ENCODE assay signal across 25 mouse cellular contexts in genomic region chr11:89803974-89804373, GRCm38 (mm10). TPM values are rescaled to one million over a fixed set of nuclear protein-coding genes. Genes with fewer than 3 reads are reported as not detected.
DNase-seq lines count a peak whose midpoint lies in the region; ATAC-seq and TF ChIP-seq lines count a peak whose summit lies in the region.
"Had no signal": no experiment of that assay in that cellular context is flagged by ENCODE, and none has a peak within 500 bp of the region (broad histone marks: within the 10 kb centered on the region; RNA-seq: fewer than 3 reads in every experiment).

No protein-coding gene starts in this region.

- no peaks in the 10 kb centered on the region for H3K36me3 ChIP-seq in midbrain, embryonic 15.5 days (replicated peaks)
- H3K36me3 ChIP-seq in midbrain, embryonic 16.5 days (ENCODE audit: control insufficient read depth, insufficient read depth, low read length) = no peaks in the 10 kb centered on the region
- H3K36me3 ChIP-seq in MEL (ENCODE audit: control insufficient read depth in 1 of 2, insufficient read depth in 2 of 2, low read length in 2 of 2) = peaks cover 0 to 5% of the 10 kb centered on the region in 2 experiments; a peak in 2 of 4 replicates
- no peaks in the 10 kb centered on the region for H3K36me3 ChIP-seq in kidney, embryonic 14.5 days (ENCODE audit: control insufficient read depth, insufficient read depth, low read length)
- H3K36me3 ChIP-seq: G1E had no signal

- TF ChIP-seq CTCF in MEL (IDR thresholded peaks at IDR 0.05 in 2 of 3, conservative IDR thresholded peaks at IDR 0.05 in 1 of 3; ENCODE audit: control insufficient read depth in 1 of 3, insufficient read depth in 1 of 3, low read depth in 2 of 3, low read length in 3 of 3, poor library complexity in 1 of 3, severe bottlenecking in 1 of 3) = no peak

- no peak for TF ChIP-seq POLR2A in MEL (IDR thresholded peaks at IDR 0.05; ENCODE audit: control insufficient read depth in 1 of 2, insufficient read depth in 1 of 2, low read depth in 1 of 2, low read length in 2 of 2, poor library complexity in 1 of 2)

- WGBS in midbrain, embryonic 15.5 days = 79% methylated on average over 5 of the region's 5 CpGs
- 81% methylated on average over 5 of the region's 5 CpGs for whole genome bisulfite sequencing in midbrain, embryonic 16.5 days
- WGBS in kidney, embryonic 14.5 days = 69% methylated on average over 5 of the region's 5 CpGs

- no peak for ATAC-seq in midbrain, embryonic 15.5 days (replicated peaks)
- no peak for ATAC-seq in midbrain, embryonic 16.5 days
- ATAC-seq in kidney, embryonic 14.5 days (ENCODE audit: low FRiP score, low TSS enrichment) = no peak
- ATAC-seq: activated CD4-positive, CD25-positive, alpha-beta regulatory T cell, adult 4 months; CD4-positive, CD25-positive, alpha-beta regulatory T cell, adult 4 months; Patski had no signal

- H3K4me1 ChIP-seq in midbrain, embryonic 15.5 days = peaks cover 14% of the 10 kb centered on the region
- peaks cover 10% of the 10 kb centered on the region for H3K4me1 ChIP-seq in midbrain, embryonic 16.5 days (ENCODE audit: control insufficient read depth, insufficient read depth, low read length)
- peaks cover 0 to 4% of the 10 kb centered on the region in 2 experiments; a peak in 2 of 4 replicates for H3K4me1 ChIP-seq in MEL (ENCODE audit: control insufficient read depth in 1 of 2, insufficient read depth in 2 of 2, low read length in 2 of 2)
- H3K4me1 ChIP-seq in kidney, embryonic 14.5 days (ENCODE audit: control insufficient read depth, insufficient read depth, low read length) = 0 out of 2 replicates have a peak, but pooled peaks cover 5% of the 10 kb centered on the region

- H3K27ac ChIP-seq in midbrain, embryonic 15.5 days = peak overlapping the region; percentile 67; the same call in 1 of the 2 replicates
- H3K27ac ChIP-seq in midbrain, embryonic 16.5 days (ENCODE audit: low read length) = no peak overlapping the region
- H3K27ac ChIP-seq in MEL (ENCODE audit: control insufficient read depth, low read depth, low read length) = no peak overlapping the region
- no peak overlapping the region for H3K27ac ChIP-seq in kidney, embryonic 14.5 days (ENCODE audit: low read depth, low read length)

- TF ChIP-seq RAD21 in MEL (IDR thresholded peaks at IDR 0.05; ENCODE audit: low read depth, low read length) = no peak

- no peak overlapping the region for H3K4me3 ChIP-seq in midbrain, embryonic 15.5 days
- no peak overlapping the region for H3K4me3 ChIP-seq in midbrain, embryonic 16.5 days (ENCODE audit: low read depth, low read length)
- H3K4me3 ChIP-seq in MEL (ENCODE audit: control insufficient read depth in 1 of 2, insufficient read depth in 1 of 2, low read depth in 2 of 2, low read length in 2 of 2) = no peak overlapping the region
- no peak overlapping the region for H3K4me3 ChIP-seq in kidney, embryonic 14.5 days (ENCODE audit: low read length)

- no peak overlapping the region for H3K4me2 ChIP-seq in midbrain, embryonic 15.5 days
- H3K4me2 ChIP-seq in midbrain, embryonic 16.5 days (ENCODE audit: low read length) = no peak overlapping the region
- H3K4me2 ChIP-seq in kidney, embryonic 14.5 days (replicated peaks; ENCODE audit: low read depth, low read length) = no peak overlapping the region

- DNase-seq in MEL (ENCODE audit: low read depth, low spot score) (no peak), MEL-GATA-1-ER (ENCODE audit: extremely low read depth, low read depth) (peak; percentile 4)
- no peak for DNase-seq in urinary bladder, adult 18-20 months (ENCODE audit: low spot score in 2 of 2)
- DNase-seq: adrenal gland, adult 2 months; adrenal gland, adult 8-10 months; adrenal gland, postnatal 10 days; adrenal gland, postnatal 14 days; adrenal gland, postnatal 25 days; adrenal gland, postnatal 36 days; B cell, adult 2 months; cerebellum, adult 11 months; cerebellum, adult 11-12 months; cerebellum, adult 18-20 months; cerebellum, adult 2 months; cerebellum, adult 8-10 months had no signal

- H3K27me3 ChIP-seq in midbrain, embryonic 15.5 days (replicated peaks) = no peaks in the 10 kb centered on the region
- no peaks in the 10 kb centered on the region for H3K27me3 ChIP-seq in midbrain, embryonic 16.5 days (ENCODE audit: control insufficient read depth, insufficient read depth, low read depth, low read length)
- no peaks in the 10 kb centered on the region for H3K27me3 ChIP-seq in MEL (ENCODE audit: control insufficient read depth in 1 of 2, insufficient read depth in 2 of 2, low read length in 2 of 2)
- no peaks in the 10 kb centered on the region for H3K27me3 ChIP-seq in kidney, embryonic 14.5 days (ENCODE audit: control insufficient read depth, insufficient read depth, low read length)

- H3K9me3 ChIP-seq in midbrain, embryonic 15.5 days = no peaks in the 10 kb centered on the region
- H3K9me3 ChIP-seq in midbrain, embryonic 16.5 days (replicated peaks; ENCODE audit: control insufficient read depth, low read length, poor library complexity, severe bottlenecking) = no peaks in the 10 kb centered on the region
- H3K9me3 ChIP-seq in MEL (replicated peaks; ENCODE audit: insufficient read depth, low read length) = no peaks in the 10 kb centered on the region
- H3K9me3 ChIP-seq in kidney, embryonic 14.5 days (ENCODE audit: control insufficient read depth, low read length) = no peaks in the 10 kb centered on the region

- TF ChIP-seq EP300 in MEL (IDR thresholded peaks at IDR 0.05; ENCODE audit: low read depth in 1 of 2, low read length in 2 of 2) = peak; percentile 10 to 15; a peak in 1 of 4 replicates

- no peak overlapping the region for H3K9ac ChIP-seq in midbrain, embryonic 15.5 days
- H3K9ac ChIP-seq in midbrain, embryonic 16.5 days (ENCODE audit: low read depth, low read length) = no peak overlapping the region
- no peak overlapping the region for H3K9ac ChIP-seq in MEL (ENCODE audit: control insufficient read depth, low read depth, low read length, poor library complexity, severe bottlenecking)
- no peak overlapping the region for H3K9ac ChIP-seq in kidney, embryonic 14.5 days (ENCODE audit: low read depth, low read length)

- no peaks in the 10 kb centered on the region for H3K79me2 ChIP-seq in MEL (ENCODE audit: control insufficient read depth, insufficient read depth, low read length, poor library complexity)

TF ChIP-seq in MEL, 35 proteins besides CTCF, POLR2A, EP300 and RAD21:
- TF ChIP-seq USF1 (IDR thresholded peaks at IDR 0.05; ENCODE audit: low read depth, low read length) (no peak), ZNF384 (IDR thresholded peaks at IDR 0.05; ENCODE audit: low read depth, low read length) (peak; percentile 93), GATA1 (IDR thresholded peaks at IDR 0.05; ENCODE audit: low read depth, low read length) (0 out of 2 replicates have a peak, but pooled peaks have one; percentile 4), CHD1 (IDR thresholded peaks at IDR 0.05; ENCODE audit: low read depth, low read length) (no peak), POLR2AphosphoS2 (IDR thresholded peaks at IDR 0.05; ENCODE audit: low read length) (no peak), MXI1 (IDR thresholded peaks at IDR 0.05; ENCODE audit: low read depth, low read length) (no peak), UBTF (IDR thresholded peaks at IDR 0.05; ENCODE audit: borderline replicate concordance, insufficient read depth, low read depth, low read length) (no peak)

RNA-seq across cellular contexts. Expression of gene Ankfn1, which starts 26.5 kb away (rescaled TPM):
- 5.5 and 6.5 TPM in 2 replicates for polyA plus RNA-seq in midbrain, embryonic 15.5 days (2015; fragmentation: Nextera tagmentation; extraction: Ambion mirVana)
- 8.1 and 10.8 TPM in 2 replicates for polyA plus RNA-seq in midbrain, embryonic 16.5 days (2015; fragmentation: Nextera tagmentation; extraction: Ambion mirVana)
- not detected in 2 replicates for total RNA-seq in MEL (2012; rRNA removed)
- not detected for polyA plus RNA-seq in MEL (2012; ENCODE audit: insufficient read depth in 1 of 2, insufficient read length in 2 of 2, low read depth in 1 of 2, low replicate concordance in 2 of 2, missing spikeins in 1 of 2)
- polyA plus RNA-seq in kidney, embryonic 14.5 days (2014; fragmentation: Nextera tagmentation; extraction: Ambion mirVana) = not detected in 2 replicates
- total RNA-seq: CH12.LX, ES-E14 had no signal
- polyA plus RNA-seq: activated CD4-positive, CD25-positive, alpha-beta regulatory T cell, adult 4 months; C2C12; CD4-positive, CD25-positive, alpha-beta regulatory T cell, adult 4 months; G1E; Patski had no signal
